Mouse (Mus musculus): ENCODE data around the gene Mapk14. TPM values are rescaled to one million over a fixed set of nuclear protein-coding genes. Genes with fewer than 3 reads are reported as not detected.
A peak's percentile ranks its signal among the peaks of the same experiment; 100 is the strongest.
"Not testable (repeated sequence)": the region's sequence is repeated elsewhere in the genome, so short reads cannot be mapped to it uniquely, and the experiment has no call there.

The Mapk14 gene
- polyA plus RNA-seq, 1 experiment = 66.2 TPM

DNA sequence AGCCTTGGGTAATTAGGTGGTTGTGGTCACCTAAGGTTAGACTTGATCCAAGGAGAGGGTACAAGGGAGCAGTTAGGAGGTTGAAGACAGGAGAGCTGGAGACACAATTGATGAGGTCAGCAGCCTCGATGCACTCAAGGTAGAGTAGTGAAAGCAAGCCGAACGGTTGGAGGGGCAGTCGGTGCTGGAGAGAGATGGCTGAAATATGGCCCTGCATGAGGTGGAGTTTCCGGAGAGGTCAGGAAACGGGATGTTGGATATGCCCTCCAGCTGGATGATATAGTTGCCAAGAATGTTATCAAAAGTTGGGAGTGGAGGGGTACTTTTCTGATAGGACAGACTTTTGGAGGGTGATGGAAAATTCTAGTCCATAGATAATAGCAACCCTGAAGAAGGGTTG lies 21.2 kb downstream of the Mapk14 start:
- TF ChIP-seq CTCF (IDR thresholded peaks at IDR 0.05; ENCODE audit: borderline replicate concordance, extremely low read depth, insufficient read depth, insufficient read length) = no peak
- TF ChIP-seq POLR2A (IDR thresholded peaks at IDR 0.05; ENCODE audit: borderline replicate concordance, extremely low read depth, insufficient read depth, insufficient read length, poor library complexity, severe bottlenecking) = no peak
- DNase-seq (ENCODE audit: low read depth) = no peak

DNA sequence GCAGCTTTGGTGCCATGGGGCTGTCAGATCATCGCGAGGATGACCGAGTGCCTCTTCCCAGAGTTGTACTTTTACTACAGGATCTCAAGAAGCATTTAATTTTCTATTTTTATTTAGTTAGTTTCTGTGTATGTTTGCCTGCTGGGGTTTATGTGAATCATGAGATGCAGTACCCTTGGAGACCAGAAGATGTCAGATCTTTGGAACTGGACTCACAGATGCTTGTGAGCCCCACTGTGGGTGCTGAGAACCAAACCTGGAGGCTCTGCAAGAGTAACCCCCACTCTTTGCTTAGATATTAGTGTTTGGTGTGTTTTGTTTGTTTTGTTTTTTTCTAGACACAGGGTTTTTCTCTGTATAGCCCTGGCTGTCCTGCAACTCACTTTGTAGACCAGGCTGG lies 22.9 kb downstream of the Mapk14 start:
- no peak for DNase-seq (ENCODE audit: low read depth)
- no peak for TF ChIP-seq POLR2A (IDR thresholded peaks at IDR 0.05; ENCODE audit: borderline replicate concordance, extremely low read depth, insufficient read depth, insufficient read length, poor library complexity, severe bottlenecking)
- TF ChIP-seq CTCF (IDR thresholded peaks at IDR 0.05; ENCODE audit: borderline replicate concordance, extremely low read depth, insufficient read depth, insufficient read length) = peak; percentile 10; the same call in 1 of the 2 replicates

DNA sequence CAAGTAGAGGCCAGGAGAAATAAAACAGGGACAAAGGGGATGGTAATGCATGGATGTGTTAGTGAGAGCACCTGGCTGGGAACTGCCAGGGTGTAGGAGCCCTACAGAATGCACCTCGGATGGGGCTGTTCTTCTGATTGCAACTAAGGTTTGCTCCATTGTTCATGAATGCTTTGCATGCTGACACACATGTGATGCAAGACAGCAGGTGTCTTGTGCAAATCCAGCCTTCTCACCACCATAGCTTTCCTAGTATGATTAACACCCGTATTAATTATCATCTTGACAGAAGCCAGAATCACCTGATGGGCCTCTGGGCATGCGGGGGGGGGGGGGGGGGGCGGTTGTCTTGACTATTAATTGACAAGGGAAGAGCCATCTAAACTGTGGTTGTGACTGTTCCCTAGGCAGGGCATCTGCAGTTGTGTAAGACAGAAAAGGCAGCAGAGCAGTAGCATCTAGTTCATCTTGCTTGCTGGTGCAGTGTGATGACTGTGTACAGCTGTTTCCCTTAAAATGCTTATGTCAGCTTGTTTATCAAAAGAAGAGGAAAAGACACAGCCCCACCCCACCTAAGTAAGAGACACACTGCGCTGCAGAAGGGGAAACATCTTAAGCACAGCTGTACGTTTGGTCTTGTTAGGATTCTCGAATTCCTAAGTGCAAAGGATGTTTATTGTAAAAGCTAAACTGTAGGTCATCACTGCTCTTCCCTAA lies 24.9 kb downstream of the Mapk14 start:
- DNase-seq (ENCODE audit: low read depth) = peak; percentile 24
- no peak for TF ChIP-seq POLR2A (IDR thresholded peaks at IDR 0.05; ENCODE audit: borderline replicate concordance, extremely low read depth, insufficient read depth, insufficient read length, poor library complexity, severe bottlenecking)
- no peak for TF ChIP-seq CTCF (IDR thresholded peaks at IDR 0.05; ENCODE audit: borderline replicate concordance, extremely low read depth, insufficient read depth, insufficient read length)

DNA sequence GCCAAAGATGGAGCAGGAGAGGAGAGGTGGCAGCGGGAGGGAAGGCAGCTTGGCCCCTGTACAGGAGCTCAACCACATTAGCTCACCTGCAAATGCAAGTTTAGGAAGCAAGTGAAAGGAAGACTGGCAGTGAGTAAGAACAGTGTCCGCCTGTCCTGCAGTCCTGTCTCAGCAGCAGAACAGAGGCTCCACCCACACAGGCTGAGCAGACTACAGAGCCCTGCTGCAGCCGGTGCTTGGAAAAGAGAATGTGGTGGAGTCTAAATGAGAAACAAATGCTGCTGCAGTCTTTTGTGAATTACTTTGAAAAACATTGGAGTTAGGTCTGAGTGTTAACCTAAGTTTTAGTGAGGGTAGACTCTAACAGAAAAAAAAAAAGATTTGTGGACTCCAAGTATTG lies 26.4 kb downstream of the Mapk14 start:
- no peak for DNase-seq (ENCODE audit: low read depth)
- TF ChIP-seq CTCF (IDR thresholded peaks at IDR 0.05; ENCODE audit: borderline replicate concordance, extremely low read depth, insufficient read depth, insufficient read length) (no peak), POLR2A (IDR thresholded peaks at IDR 0.05; ENCODE audit: borderline replicate concordance, extremely low read depth, insufficient read depth, insufficient read length, poor library complexity, severe bottlenecking) (no peak)

DNA sequence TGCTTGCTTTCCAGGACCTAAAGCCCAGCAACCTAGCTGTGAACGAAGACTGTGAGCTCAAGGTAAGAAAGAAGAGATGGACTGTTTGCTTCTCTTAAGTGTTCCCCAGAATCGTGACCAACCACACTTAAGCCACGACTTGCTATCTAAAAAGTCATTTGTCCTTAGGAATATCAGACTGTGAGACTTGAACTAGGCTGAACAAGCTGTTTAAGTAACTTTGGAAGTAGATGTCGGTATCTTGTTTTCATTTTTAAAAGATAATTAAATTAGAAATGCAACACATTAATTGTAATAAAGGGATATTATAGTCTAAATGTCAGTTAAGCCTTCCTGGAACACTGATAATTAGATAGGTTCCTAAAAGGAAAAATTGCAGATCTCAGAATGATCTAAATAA lies 34.7 kb downstream of the Mapk14 start, which contains the start of gene AC170998.1:
Gene AC170998.1 (plus strand): TSS at position 301 of the 400 bp plus-strand sequence.
- no peak for DNase-seq (ENCODE audit: low read depth)
- TF ChIP-seq POLR2A (IDR thresholded peaks at IDR 0.05; ENCODE audit: borderline replicate concordance, extremely low read depth, insufficient read depth, insufficient read length, poor library complexity, severe bottlenecking) (no peak), CTCF (IDR thresholded peaks at IDR 0.05; ENCODE audit: borderline replicate concordance, extremely low read depth, insufficient read depth, insufficient read length) (no peak)

DNA sequence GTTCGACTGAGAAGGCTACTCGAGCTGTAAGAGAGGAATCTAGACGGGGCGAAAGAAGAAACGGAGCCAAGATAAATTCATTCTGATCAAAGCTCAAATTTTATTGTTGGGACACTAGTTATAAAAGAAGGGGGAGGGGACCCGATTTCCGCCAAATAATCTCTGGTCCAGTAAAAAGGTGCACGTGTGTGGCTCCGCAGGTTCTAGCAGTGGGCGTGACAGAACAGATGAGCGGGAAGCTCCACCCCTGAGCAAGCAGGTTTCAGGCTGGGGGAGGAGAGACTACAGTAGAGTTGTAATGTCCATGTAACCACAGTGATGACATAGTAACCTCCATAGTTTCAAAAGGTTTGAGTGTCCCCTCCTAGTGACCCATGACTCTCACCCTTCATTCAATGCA lies 36.4 kb downstream of the Mapk14 start:
- not testable (repeated sequence) for DNase-seq (ENCODE audit: low read depth)

DNA sequence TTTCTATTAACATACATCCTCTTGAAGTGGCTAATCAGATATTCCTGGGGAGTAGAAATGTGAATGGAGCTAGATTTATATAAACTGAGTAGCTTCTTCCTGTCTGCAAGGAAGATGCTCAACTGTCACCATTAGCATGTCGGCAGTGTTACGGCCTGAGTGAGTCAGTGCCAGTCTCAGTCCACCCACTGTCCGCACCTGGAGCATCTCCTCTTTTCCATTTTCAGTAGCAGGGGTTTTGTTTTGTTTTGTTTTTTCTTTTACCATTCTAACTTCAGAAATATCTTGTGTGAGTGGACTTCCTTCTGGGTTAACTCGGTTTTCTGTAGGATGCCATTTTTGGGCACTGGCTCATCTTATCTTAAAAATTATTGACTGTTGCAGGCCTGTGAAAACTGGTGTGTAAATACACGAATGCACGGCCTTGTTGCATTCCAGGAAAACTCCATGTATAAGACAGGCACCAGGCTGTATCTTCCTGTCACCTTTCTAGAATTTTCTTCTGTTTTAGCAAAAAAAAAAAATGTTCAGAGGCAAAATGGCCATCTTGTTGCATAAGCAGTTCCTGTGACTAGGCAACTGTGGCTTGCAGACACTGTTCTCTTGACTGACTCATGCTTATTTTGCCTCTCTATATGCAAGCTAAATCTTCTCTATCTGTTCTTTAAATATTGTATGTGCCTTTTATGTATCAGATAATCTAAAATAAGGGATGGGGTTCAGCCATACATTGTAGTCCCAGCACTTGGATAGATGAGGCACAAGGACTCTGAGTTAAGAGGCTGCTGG lies 44.4 kb downstream of the Mapk14 start:
- TF ChIP-seq CTCF (IDR thresholded peaks at IDR 0.05; ENCODE audit: borderline replicate concordance, extremely low read depth, insufficient read depth, insufficient read length) (no peak), POLR2A (IDR thresholded peaks at IDR 0.05; ENCODE audit: borderline replicate concordance, extremely low read depth, insufficient read depth, insufficient read length, poor library complexity, severe bottlenecking) (no peak)
- no peak for DNase-seq (ENCODE audit: low read depth)

DNA sequence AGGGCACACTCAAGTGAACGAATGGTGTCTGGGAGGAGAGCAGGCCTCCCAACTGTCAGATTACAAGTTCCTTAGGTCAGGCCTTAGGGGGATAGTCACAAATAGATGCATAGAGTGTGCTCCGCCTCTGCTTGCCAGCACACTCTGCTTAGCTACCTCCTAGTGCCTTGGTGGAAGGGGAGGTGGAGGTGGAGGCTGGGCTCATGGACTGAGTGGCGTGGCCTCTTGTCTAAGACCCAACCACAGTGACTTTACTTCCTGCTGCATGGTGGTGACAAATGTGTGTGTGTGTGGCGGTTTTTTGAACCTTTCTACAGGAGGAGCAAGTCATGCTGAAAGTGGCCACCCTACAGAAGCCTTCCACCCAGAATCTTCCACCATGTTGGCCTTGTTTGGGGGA lies 45.4 kb downstream of the Mapk14 start:
- TF ChIP-seq CTCF (IDR thresholded peaks at IDR 0.05; ENCODE audit: borderline replicate concordance, extremely low read depth, insufficient read depth, insufficient read length) = no peak
- no peak for TF ChIP-seq POLR2A (IDR thresholded peaks at IDR 0.05; ENCODE audit: borderline replicate concordance, extremely low read depth, insufficient read depth, insufficient read length, poor library complexity, severe bottlenecking)
- no peak for DNase-seq (ENCODE audit: low read depth)

DNA sequence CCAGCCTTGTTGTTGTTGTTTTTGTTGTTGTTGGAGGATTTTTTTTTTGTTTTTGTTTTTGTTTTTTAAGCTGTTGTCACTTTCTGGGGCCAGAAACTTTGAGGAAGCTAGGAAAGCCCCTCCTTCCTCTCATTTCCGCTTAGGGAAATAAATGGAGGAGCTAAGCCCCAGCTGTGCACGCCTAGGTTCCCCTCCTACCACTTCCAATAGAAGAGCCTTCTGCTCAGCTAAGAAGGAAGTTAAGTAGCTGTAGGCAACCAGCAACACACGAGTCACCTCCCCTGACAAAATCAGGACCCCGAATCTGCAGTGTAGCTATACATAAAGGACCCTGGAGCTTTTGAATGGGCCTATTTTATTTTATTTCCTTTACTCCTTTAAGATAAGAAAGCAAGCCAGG lies 46.8 kb downstream of the Mapk14 start:
- TF ChIP-seq CTCF (IDR thresholded peaks at IDR 0.05; ENCODE audit: borderline replicate concordance, extremely low read depth, insufficient read depth, insufficient read length) (no peak), POLR2A (IDR thresholded peaks at IDR 0.05; ENCODE audit: borderline replicate concordance, extremely low read depth, insufficient read depth, insufficient read length, poor library complexity, severe bottlenecking) (no peak)
- DNase-seq (ENCODE audit: low read depth) = no peak

DNA sequence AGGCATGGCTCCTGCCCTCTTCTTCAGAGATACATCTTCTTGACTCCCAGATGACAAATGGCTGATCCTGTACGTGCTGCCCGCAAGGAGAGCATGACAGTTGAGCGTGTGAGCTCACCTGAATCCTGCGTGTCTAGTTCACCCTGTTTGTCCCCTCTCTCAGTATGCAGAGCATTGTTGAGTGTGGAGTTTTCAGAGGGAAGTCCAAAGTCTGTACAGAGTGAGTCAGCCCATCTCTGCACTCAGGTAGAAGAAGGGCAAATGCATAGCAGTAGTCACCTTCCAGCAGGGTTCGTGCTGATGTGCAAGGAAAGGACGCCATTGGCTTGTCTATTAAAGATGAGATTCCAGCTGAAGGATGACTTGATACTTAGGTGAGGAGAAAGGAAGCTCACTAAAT lies 48.1 kb downstream of the Mapk14 start:
- no peak for TF ChIP-seq POLR2A (IDR thresholded peaks at IDR 0.05; ENCODE audit: borderline replicate concordance, extremely low read depth, insufficient read depth, insufficient read length, poor library complexity, severe bottlenecking)
- no peak for TF ChIP-seq CTCF (IDR thresholded peaks at IDR 0.05; ENCODE audit: borderline replicate concordance, extremely low read depth, insufficient read depth, insufficient read length)
- DNase-seq (ENCODE audit: low read depth) = no peak

DNA sequence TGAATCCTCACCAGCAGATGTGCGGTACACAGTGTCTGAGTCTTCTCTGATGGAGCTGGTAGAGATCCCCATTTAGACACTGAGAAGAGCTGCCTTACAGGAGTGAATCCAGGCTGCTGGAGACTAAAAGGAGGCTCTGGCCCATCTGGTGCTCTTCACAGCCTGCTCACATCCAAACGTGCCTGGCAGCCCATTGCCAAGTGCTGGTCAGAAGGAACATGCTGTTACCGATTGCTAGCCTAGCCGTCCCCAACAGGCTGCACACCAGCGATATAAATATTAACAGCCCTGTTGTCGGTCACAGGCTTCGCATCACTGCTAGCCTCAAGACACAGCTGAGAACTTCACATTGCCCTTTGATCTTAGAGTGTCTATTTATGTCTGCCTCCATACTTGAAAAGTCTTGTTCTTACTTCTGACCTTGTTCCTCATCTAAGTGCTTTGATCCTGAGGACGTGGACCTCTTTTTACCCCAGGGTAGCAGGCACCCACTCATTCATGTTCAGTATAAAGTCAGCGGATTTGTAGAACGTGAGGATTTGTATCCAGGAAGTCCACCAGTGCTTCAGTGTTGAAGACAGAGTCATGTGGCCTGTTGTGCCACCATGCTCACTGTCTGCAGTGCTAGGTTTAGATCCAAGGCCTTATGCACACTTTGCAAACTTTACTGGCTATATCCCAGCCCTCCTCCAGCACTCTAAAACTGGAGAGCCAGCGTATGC lies 52.2 kb downstream of the Mapk14 start:
- no peak for TF ChIP-seq POLR2A (IDR thresholded peaks at IDR 0.05; ENCODE audit: borderline replicate concordance, extremely low read depth, insufficient read depth, insufficient read length, poor library complexity, severe bottlenecking)
- TF ChIP-seq CTCF (IDR thresholded peaks at IDR 0.05; ENCODE audit: borderline replicate concordance, extremely low read depth, insufficient read depth, insufficient read length) = no peak
- no peak for DNase-seq (ENCODE audit: low read depth)

Measured in brain, embryonic 14.5 days (tissue).